Mouse (Mus musculus): Measurements from ENCODE around the gene Sephs2. TPM values are rescaled to one million over a fixed set of nuclear protein-coding genes. Genes with fewer than 3 reads are reported as not detected.

Sephs2 gene
- polyA plus RNA-seq, 1 experiment from 2014 or later = 52.4 TPM

- H3K27ac ChIP-seq = no peak overlapping the region
- H3K9ac ChIP-seq (replicated peaks) = no peak overlapping the region
- no peak overlapping the region for H3K4me3 ChIP-seq (replicated peaks)
- H3K9me3 ChIP-seq = no peaks in the 10 kb centered on the region
- peaks cover 10% of the 10 kb centered on the region for H3K4me1 ChIP-seq (replicated peaks)
- peaks cover 16% of the 10 kb centered on the region for H3K36me3 ChIP-seq
- ATAC-seq = no peak
- no peak overlapping the region for H3K4me2 ChIP-seq (replicated peaks)
- 92% methylated on average over 11 of the region's 11 CpGs for WGBS
- H3K27me3 ChIP-seq = no peaks in the 10 kb centered on the region
These were observed 48.5 kb downstream of the Sephs2 start for GRCm38 (mm10) chr7:127225147-127225995.

GRCm38 (mm10) chr7:127224616-127225015 is 49.2 kb downstream of the Sephs2 start:
- H3K4me3 ChIP-seq (replicated peaks) = no peak overlapping the region
- no peaks in the 10 kb centered on the region for H3K9me3 ChIP-seq
- peaks cover 9% of the 10 kb centered on the region for H3K36me3 ChIP-seq
- no peak for ATAC-seq
- 0 out of 2 replicates have a peak, but pooled peaks cover 2% of the 10 kb centered on the region for H3K4me1 ChIP-seq (replicated peaks)
- 94% methylated on average over 6 of the region's 6 CpGs for WGBS
- H3K27me3 ChIP-seq = no peaks in the 10 kb centered on the region
- H3K9ac ChIP-seq (replicated peaks) = no peak overlapping the region
- H3K27ac ChIP-seq = no peak overlapping the region
- H3K4me2 ChIP-seq (replicated peaks) = no peak overlapping the region

GRCm38 (mm10) chr7:127223515-127224478 is 50.1 kb downstream of the Sephs2 start:
- no peaks in the 10 kb centered on the region for H3K4me1 ChIP-seq (replicated peaks)
- no peak overlapping the region for H3K27ac ChIP-seq
- no peak for ATAC-seq
- H3K9me3 ChIP-seq = no peaks in the 10 kb centered on the region
- no peaks in the 10 kb centered on the region for H3K27me3 ChIP-seq
- H3K4me2 ChIP-seq (replicated peaks) = no peak overlapping the region
- H3K9ac ChIP-seq (replicated peaks) = no peak overlapping the region
- peaks cover 5% of the 10 kb centered on the region; the same call in 1 of the 2 replicates for H3K36me3 ChIP-seq
- no peak overlapping the region for H3K4me3 ChIP-seq (replicated peaks)
- 94% methylated on average over 6 of the region's 6 CpGs for WGBS

- Histone ChIP-seq H3K4me1 (replicated peaks) (no peaks in the 10 kb centered on the region), H3K27ac (no peak overlapping the region), H3K36me3 (peaks cover 5% of the 10 kb centered on the region; the same call in 1 of the 2 replicates), H3K9me3 (no peaks in the 10 kb centered on the region), H3K9ac (replicated peaks) (no peak overlapping the region), H3K4me3 (replicated peaks) (no peak overlapping the region), H3K27me3 (no peaks in the 10 kb centered on the region), H3K4me2 (replicated peaks) (no peak overlapping the region)
- WGBS = 97% methylated on average over 3 of the region's 3 CpGs
- no peak for ATAC-seq
These were observed 50.7 kb downstream of the Sephs2 start for GRCm38 (mm10) chr7:127223106-127223505.

Other genes starting within 250 kb of the Sephs2 start
- 58.2 and 72.5 TPM in 2 replicates for gene Maz, start 247.0 kb downstream of the Sephs2 start, polyA plus RNA-seq (2015; fragmentation: Nextera tagmentation; extraction: Ambion mirVana)
- 57.5 and 61.0 TPM in 2 replicates for gene Kif22, start 231.6 kb downstream of the Sephs2 start, polyA plus RNA-seq (2015; fragmentation: Nextera tagmentation; extraction: Ambion mirVana)
- not detected in 2 replicates for gene Zg16, start 186.7 kb downstream of the Sephs2 start, polyA plus RNA-seq (2015; fragmentation: Nextera tagmentation; extraction: Ambion mirVana)
- 0.90 and 1.5 TPM in 2 replicates for gene AI467606, start 182.7 kb downstream of the Sephs2 start, polyA plus RNA-seq (2015; fragmentation: Nextera tagmentation; extraction: Ambion mirVana)
- 0.79 and 0.98 TPM in 2 replicates for gene Qprt, start 151.8 kb downstream of the Sephs2 start, polyA plus RNA-seq (2015; fragmentation: Nextera tagmentation; extraction: Ambion mirVana)
- 0.06 and 0.09 TPM in 2 replicates for gene Spn, start 136.2 kb downstream of the Sephs2 start, polyA plus RNA-seq (2015; fragmentation: Nextera tagmentation; extraction: Ambion mirVana)
- gene Cd2bp2, start 78.0 kb downstream of the Sephs2 start, polyA plus RNA-seq (2015; fragmentation: Nextera tagmentation; extraction: Ambion mirVana) = 90.8 and 96.1 TPM in 2 replicates
- gene Tbc1d10b, start 65.6 kb downstream of the Sephs2 start, polyA plus RNA-seq (2015; fragmentation: Nextera tagmentation; extraction: Ambion mirVana) = 30.0 and 30.7 TPM in 2 replicates
- 8.5 and 9.0 TPM in 2 replicates for gene Mylpf, start 65.2 kb downstream of the Sephs2 start, polyA plus RNA-seq (2015; fragmentation: Nextera tagmentation; extraction: Ambion mirVana)
- 69.3 and 75.4 TPM in 2 replicates for gene Zfp553, start 41.0 kb downstream of the Sephs2 start, polyA plus RNA-seq (2015; fragmentation: Nextera tagmentation; extraction: Ambion mirVana)
- 27.1 and 28.3 TPM in 2 replicates for gene Sept1, start 40.9 kb downstream of the Sephs2 start, polyA plus RNA-seq (2015; fragmentation: Nextera tagmentation; extraction: Ambion mirVana)
- gene Zfp771, start 29.8 kb downstream of the Sephs2 start, polyA plus RNA-seq (2015; fragmentation: Nextera tagmentation; extraction: Ambion mirVana) = 50.5 and 59.7 TPM in 2 replicates
- 142 and 143 TPM in 2 replicates for gene Dctpp1, start 13.3 kb downstream of the Sephs2 start, polyA plus RNA-seq (2015; fragmentation: Nextera tagmentation; extraction: Ambion mirVana)
- gene Itgal, start 22.2 kb upstream of the Sephs2 start, polyA plus RNA-seq (2015; fragmentation: Nextera tagmentation; extraction: Ambion mirVana) = 0.30 TPM in 2 replicates
- gene Zfp768, start 71.5 kb upstream of the Sephs2 start, polyA plus RNA-seq (2015; fragmentation: Nextera tagmentation; extraction: Ambion mirVana) = 15.6 and 20.1 TPM in 2 replicates
- gene Zfp747, start 102.0 kb upstream of the Sephs2 start, polyA plus RNA-seq (2015; fragmentation: Nextera tagmentation; extraction: Ambion mirVana) = 8.4 and 9.3 TPM in 2 replicates
- gene 9130019O22Rik, start 113.1 kb upstream of the Sephs2 start, polyA plus RNA-seq (2015; fragmentation: Nextera tagmentation; extraction: Ambion mirVana) = 5.7 and 6.2 TPM in 2 replicates
- 5.9 and 8.4 TPM in 2 replicates for gene E430018J23Rik, start 119.6 kb upstream of the Sephs2 start, polyA plus RNA-seq (2015; fragmentation: Nextera tagmentation; extraction: Ambion mirVana)
- gene Zfp764, start 132.8 kb upstream of the Sephs2 start, polyA plus RNA-seq (2015; fragmentation: Nextera tagmentation; extraction: Ambion mirVana) = 5.1 and 5.2 TPM in 2 replicates
- gene Zfp688, start 148.0 kb upstream of the Sephs2 start, polyA plus RNA-seq (2015; fragmentation: Nextera tagmentation; extraction: Ambion mirVana) = 34.8 and 35.6 TPM in 2 replicates
- 16.1 and 16.3 TPM in 2 replicates for gene Zfp689, start 175.1 kb upstream of the Sephs2 start, polyA plus RNA-seq (2015; fragmentation: Nextera tagmentation; extraction: Ambion mirVana)
- 47.5 and 52.3 TPM in 2 replicates for gene Prr14, start 185.6 kb upstream of the Sephs2 start, polyA plus RNA-seq (2015; fragmentation: Nextera tagmentation; extraction: Ambion mirVana)
- 11.7 and 14.9 TPM in 2 replicates for gene Fbrs, start 205.1 kb upstream of the Sephs2 start, polyA plus RNA-seq (2015; fragmentation: Nextera tagmentation; extraction: Ambion mirVana)
- 50.3 and 68.8 TPM in 2 replicates for gene Srcap, start 237.9 kb upstream of the Sephs2 start, polyA plus RNA-seq (2015; fragmentation: Nextera tagmentation; extraction: Ambion mirVana)
- 20.6 and 21.0 TPM in 2 replicates for gene Gm42715, start 245.5 kb upstream of the Sephs2 start, polyA plus RNA-seq (2015; fragmentation: Nextera tagmentation; extraction: Ambion mirVana)